Mouse (Mus musculus) limb, embryonic 11.5 days (tissue): ENCODE measurements around the gene Olfr1044. TPM values are rescaled to one million over a fixed set of nuclear protein-coding genes. Genes with fewer than 3 reads are reported as not detected.

ENCODE experiments used
- ATAC-seq: fragments of 200-750 bp; cut with Nextera tagmentation; 2 replicates; pipeline ENCODE4 v1.8.0; 2017; ENCODE audit warnings: low read depth; ENCODE audit not compliant: insufficient number of reproducible peaks, low FRiP score, low TSS enrichment
- DNase-seq: peaks from one replicate; pipeline ENCODE4 v3.0.0-alpha.2; 2015; ENCODE audit warnings: low spot score
- H3K27ac ChIP-seq: fragments of 300-500 bp; sonication (generic); replicated peaks from 2 replicates; pipeline ENCODE4 v1.5.1; 2014; ENCODE audit warnings: low read depth, mild to moderate bottlenecking, low read length
- H3K27me3 ChIP-seq: fragments of 300-500 bp; sonication (generic); 2 replicates; pipeline ENCODE4 v1.6.1; 2014; ENCODE audit warnings: mild to moderate bottlenecking, low read length, mixed read lengths; ENCODE audit not compliant: control insufficient read depth, insufficient read depth
- H3K36me3 ChIP-seq: fragments of 300-500 bp; sonication (generic); 2 replicates; pipeline ENCODE4 v1.6.1; 2014; ENCODE audit warnings: mild to moderate bottlenecking, low read length, moderate library complexity, mixed read lengths; ENCODE audit not compliant: control insufficient read depth, insufficient read depth
- H3K4me1 ChIP-seq: fragments of 300-500 bp; sonication (generic); 2 replicates; pipeline ENCODE4 v1.6.1; 2014; ENCODE audit warnings: low read length, mixed read lengths; ENCODE audit not compliant: control insufficient read depth, insufficient read depth
- H3K4me2 ChIP-seq: fragments of 300-500 bp; sonication (generic); 2 replicates; pipeline ENCODE4 v1.6.1; 2014; ENCODE audit warnings: low read depth, mild to moderate bottlenecking, moderate library complexity; ENCODE audit not compliant: severe bottlenecking
- H3K4me3 ChIP-seq: fragments of 300-500 bp; sonication (generic); 2 replicates; pipeline ENCODE4 v1.5.1; 2014; ENCODE audit warnings: low read depth, low read length
- H3K9ac ChIP-seq: fragments of 300-500 bp; sonication (generic); 2 replicates; pipeline ENCODE4 v1.6.1; 2014; ENCODE audit warnings: mild to moderate bottlenecking, low read length
- H3K9me3 ChIP-seq: fragments of 300-500 bp; sonication (generic); 2 replicates; pipeline ENCODE4 v1.6.1; 2016; ENCODE audit warnings: low read length; ENCODE audit not compliant: control insufficient read depth
- WGBS: fragments of 180-500 bp; shearing (Covaris S2); extraction: QIAGEN DNeasy Blood & Tissue Kit; methylation state at CpG from one replicate; pipeline ENCODE4 v1.1.7; 2014; 5-methylcytosine and 5-hydroxymethylcytosine counted together
- polyA plus RNA-seq: library from polyadenylated mRNA; unstranded; fragments of >200 nt; fragmentation: Nextera tagmentation; extraction: Ambion mirVana; gene quantifications from 2 replicates; pipeline ENCODE4 v1.2.1, GENCODE M21; 2014

Olfr1044 gene
- polyA plus RNA-seq, 1 experiment from 2014 or later = not detected

DNA sequence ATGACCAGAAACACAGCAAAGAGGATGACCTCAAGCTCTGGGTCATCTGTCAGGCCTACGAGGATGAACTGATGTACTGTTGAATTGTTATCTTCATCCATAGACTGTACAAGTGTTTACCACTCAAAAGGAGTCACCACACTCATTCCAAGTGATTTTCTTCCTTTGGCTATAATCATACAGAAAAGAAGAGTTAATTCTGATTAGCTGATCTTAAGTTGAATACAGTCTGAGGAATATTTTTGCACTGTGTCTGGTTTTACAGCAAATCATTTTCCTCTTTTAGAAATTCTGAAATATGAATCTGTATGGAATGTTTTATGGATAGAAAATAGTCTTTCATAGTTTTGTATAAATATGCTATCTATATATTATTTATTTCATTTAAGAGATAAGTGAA, 31.0 kb downstream of the Olfr1044 start, which contains the start of gene Olfr1040:
Gene Olfr1040, minus strand, starts transcription at position 101 of the 400 bp plus-strand sequence.
- Histone ChIP-seq H3K36me3 (no peaks in the 10 kb centered on the region), H3K4me2 (no peak within 1 kb of the TSS), H3K9me3 (no peaks in the 10 kb centered on the region), H3K9ac (no peak within 1 kb of the TSS), H3K4me1 (no peaks in the 10 kb centered on the region), H3K27me3 (no peaks in the 10 kb centered on the region), H3K27ac (no peak within 1 kb of the TSS), H3K4me3 (no peak within 1 kb of the TSS)
- ATAC-seq = no peak
- no peak for DNase-seq
- 88% methylated on average over 1 of the region's 1 CpGs for WGBS

- Histone ChIP-seq H3K27ac (no peak within 1 kb of the TSS), H3K4me3 (no peak within 1 kb of the TSS), H3K4me1 (no peaks in the 10 kb centered on the region), H3K27me3 (no peaks in the 10 kb centered on the region), H3K9ac (no peak within 1 kb of the TSS), H3K9me3 (no peaks in the 10 kb centered on the region), H3K4me2 (no peak within 1 kb of the TSS), H3K36me3 (no peaks in the 10 kb centered on the region)
- WGBS = 98% methylated on average over 1 of the region's 1 CpGs
- no peak for DNase-seq
- no peak for ATAC-seq
Measured at GRCm38 (mm10) chr2:86135828-86136227, 41.8 kb downstream of the Olfr1044 start, which contains the start of gene Olfr1039. Olfr1039 (minus strand) TSS chr2:86135928.

Other genes starting within 250 kb of the Olfr1044 start
- not detected in 2 replicates for gene Olfr1028, start 227.4 kb downstream of the Olfr1044 start, polyA plus RNA-seq
- gene Olfr1029, start 203.9 kb downstream of the Olfr1044 start, polyA plus RNA-seq = not detected in 2 replicates
- not detected in 2 replicates for gene Olfr1030, start 198.5 kb downstream of the Olfr1044 start, polyA plus RNA-seq
- not detected in 2 replicates for gene Olfr1031, start 187.5 kb downstream of the Olfr1044 start, polyA plus RNA-seq
- not detected in 2 replicates for gene Olfr1032, start 172.3 kb downstream of the Olfr1044 start, polyA plus RNA-seq
- gene Olfr1033, start 157.2 kb downstream of the Olfr1044 start, polyA plus RNA-seq = not detected in 2 replicates
- not detected in 2 replicates for gene Olfr1034, start 132.0 kb downstream of the Olfr1044 start, polyA plus RNA-seq
- not detected in 2 replicates for gene Olfr1036, start 103.8 kb downstream of the Olfr1044 start, polyA plus RNA-seq
- not detected in 2 replicates for gene Olfr1037, start 90.4 kb downstream of the Olfr1044 start, polyA plus RNA-seq
- gene Olfr1039, start 41.9 kb downstream of the Olfr1044 start, polyA plus RNA-seq = not detected in 2 replicates
- not detected in 2 replicates for gene Olfr1040, start 31.1 kb downstream of the Olfr1044 start, polyA plus RNA-seq
- gene Olfr1042, start 16.0 kb downstream of the Olfr1044 start, polyA plus RNA-seq = not detected in 2 replicates
- not detected in 2 replicates for gene Olfr1043, start 10.3 kb downstream of the Olfr1044 start, polyA plus RNA-seq
- not detected in 2 replicates for gene Olfr52, start 7.9 kb upstream of the Olfr1044 start, polyA plus RNA-seq
- not detected in 2 replicates for gene Olfr1045, start 25.2 kb upstream of the Olfr1044 start, polyA plus RNA-seq
- gene Olfr1046, start 41.5 kb upstream of the Olfr1044 start, polyA plus RNA-seq = not detected in 2 replicates
- gene Olfr1047, start 53.6 kb upstream of the Olfr1044 start, polyA plus RNA-seq = not detected in 2 replicates
- gene Olfr1048, start 62.5 kb upstream of the Olfr1044 start, polyA plus RNA-seq = not detected in 2 replicates
- not detected in 2 replicates for gene Olfr1049, start 80.5 kb upstream of the Olfr1044 start, polyA plus RNA-seq
- not detected in 2 replicates for gene Olfr1051, start 101.3 kb upstream of the Olfr1044 start, polyA plus RNA-seq
- gene Olfr1052, start 114.6 kb upstream of the Olfr1044 start, polyA plus RNA-seq = not detected in 2 replicates
- gene Olfr1053, start 137.5 kb upstream of the Olfr1044 start, polyA plus RNA-seq = not detected in 2 replicates
- gene Olfr1054, start 157.6 kb upstream of the Olfr1044 start, polyA plus RNA-seq = not detected in 2 replicates
- not detected in 2 replicates for gene Olfr1055, start 172.5 kb upstream of the Olfr1044 start, polyA plus RNA-seq
- gene Olfr1056, start 184.6 kb upstream of the Olfr1044 start, polyA plus RNA-seq = not detected in 2 replicates
- not detected in 2 replicates for gene Olfr1057, start 200.6 kb upstream of the Olfr1044 start, polyA plus RNA-seq
- gene Olfr1058, start 210.7 kb upstream of the Olfr1044 start, polyA plus RNA-seq = not detected in 2 replicates
- not detected in 2 replicates for gene Olfr1061, start 236.2 kb upstream of the Olfr1044 start, polyA plus RNA-seq
- not detected in 2 replicates for gene Olfr1062, start 248.9 kb upstream of the Olfr1044 start, polyA plus RNA-seq